Mouse (Mus musculus): ENCODE results near the gene Pfn5.
"Not testable (repeated sequence)": the region's sequence is repeated elsewhere in the genome, so short reads cannot be mapped to it uniquely, and the experiment has no call there.

DNA sequence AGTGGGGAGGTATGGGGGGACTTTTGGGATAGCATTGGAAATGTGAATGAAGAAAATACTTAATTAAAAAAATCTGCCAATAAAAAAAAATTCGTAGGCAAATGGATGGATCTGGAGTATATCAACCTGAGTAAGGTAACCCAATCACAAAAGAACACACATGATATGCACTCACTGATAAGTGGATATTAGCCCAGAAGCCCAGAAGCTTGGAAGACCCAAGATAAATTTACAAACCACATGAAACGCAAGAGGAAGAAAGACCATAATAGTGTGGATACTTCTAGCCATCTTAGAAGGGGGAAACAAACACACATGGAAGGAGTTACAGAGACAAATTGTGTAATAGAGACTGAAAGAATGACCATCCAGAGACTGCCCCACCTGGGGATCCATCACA is 22.4 kb upstream of the Pfn5 start:
- TF ChIP-seq CTCF (IDR thresholded peaks at IDR 0.05; ENCODE audit: low read depth, low read length); GATA1 (IDR thresholded peaks at IDR 0.05; ENCODE audit: borderline replicate concordance, low read length); TAL1 (conservative IDR thresholded peaks at IDR 0.05; ENCODE audit: low read depth, low read length); POLR2AphosphoS5 (IDR thresholded peaks at IDR 0.05; ENCODE audit: insufficient replicate concordance, low read depth, low read length): not testable (repeated sequence)
